Mouse (Mus musculus): ENCODE results near the gene Ccdc181. TPM values are rescaled to one million over a fixed set of nuclear protein-coding genes. Genes with fewer than 3 reads are reported as not detected.
"Not testable (repeated sequence)": the region's sequence is repeated elsewhere in the genome, so short reads cannot be mapped to it uniquely, and the experiment has no call there.

Gene Ccdc181
- total RNA-seq (2021) = 1 to 10 TPM; 7.3 to 9.8 TPM
- long read RNA-seq, experiment 1, transcript Ccdc181-201 (6 exons, 1,909 nt) = major isoform, 6 of 6 reads
- long read RNA-seq, experiment 1, partial matches to known transcripts = 0 of 6 reads
- long read RNA-seq, experiment 1, other reads (novel, unspliced or antisense) = 0 of 6 reads
- long read RNA-seq, experiment 2, transcript Ccdc181-201 (6 exons, 1,909 nt) = major isoform, 5 of 9 reads
- long read RNA-seq, experiment 2, partial matches to known transcripts = 2 of 9 reads
- long read RNA-seq, experiment 2, other reads (novel, unspliced or antisense) = 2 of 9 reads

DNA sequence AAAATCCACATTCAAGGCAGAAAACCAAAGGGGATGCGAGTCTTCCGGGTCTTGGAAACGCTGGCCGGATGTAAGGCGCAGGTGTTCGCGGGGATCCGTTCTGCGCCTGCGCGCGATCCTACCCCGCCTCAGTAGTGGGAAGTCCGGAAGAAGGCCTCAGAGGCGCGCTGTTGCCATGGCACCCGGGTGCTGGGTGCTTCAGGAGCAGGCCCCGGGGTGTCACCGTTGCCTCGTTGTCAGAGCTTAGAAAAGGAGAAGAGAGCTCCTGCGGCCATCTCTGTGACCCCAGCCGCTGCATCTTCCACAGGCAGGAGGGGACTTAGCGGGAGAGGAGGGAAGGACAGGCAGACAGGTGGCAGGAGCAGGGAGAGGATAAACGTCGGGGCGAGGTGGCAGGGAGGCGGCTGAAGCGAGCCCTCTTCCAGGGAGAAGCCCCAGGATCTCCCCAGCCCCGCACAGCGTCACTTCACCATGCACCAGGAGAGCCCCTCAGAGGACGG, at the start of gene Ccdc181:
TSS of gene Ccdc181 (plus strand) at position 131 of the 500 bp plus-strand sequence.
- DNase-seq = peak; percentile 95

DNA sequence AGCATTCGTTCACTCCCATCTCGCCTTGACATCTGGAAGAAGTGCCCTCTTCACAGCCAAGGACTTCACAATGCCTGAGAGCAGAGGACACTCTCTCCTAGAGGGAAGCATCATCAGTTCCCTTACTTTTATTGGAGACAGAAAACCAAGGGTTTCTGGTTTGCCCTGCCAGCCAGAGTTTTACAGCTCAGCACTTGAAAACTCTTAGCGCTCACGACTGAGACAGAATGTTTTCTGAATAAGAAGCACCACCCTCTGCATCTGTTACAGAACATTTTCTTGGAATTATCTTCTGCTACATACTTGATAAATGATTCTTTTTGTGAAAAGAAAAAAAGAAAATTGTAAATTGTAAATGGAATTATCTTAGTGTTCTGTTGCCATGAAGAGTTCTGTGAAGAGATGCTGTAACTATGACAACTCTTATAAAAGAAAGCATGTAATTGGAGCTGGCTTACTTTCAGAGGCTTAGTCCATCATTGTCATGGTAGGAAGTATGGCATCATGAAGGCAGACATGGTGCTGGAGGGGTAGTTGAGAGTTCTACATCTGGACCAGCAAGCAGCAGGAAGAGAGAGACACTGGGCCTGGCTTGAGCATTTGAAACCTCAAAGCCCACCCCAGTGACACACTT, 43.3 kb upstream of the Ccdc181 start:
- not testable (repeated sequence) for DNase-seq

DNA sequence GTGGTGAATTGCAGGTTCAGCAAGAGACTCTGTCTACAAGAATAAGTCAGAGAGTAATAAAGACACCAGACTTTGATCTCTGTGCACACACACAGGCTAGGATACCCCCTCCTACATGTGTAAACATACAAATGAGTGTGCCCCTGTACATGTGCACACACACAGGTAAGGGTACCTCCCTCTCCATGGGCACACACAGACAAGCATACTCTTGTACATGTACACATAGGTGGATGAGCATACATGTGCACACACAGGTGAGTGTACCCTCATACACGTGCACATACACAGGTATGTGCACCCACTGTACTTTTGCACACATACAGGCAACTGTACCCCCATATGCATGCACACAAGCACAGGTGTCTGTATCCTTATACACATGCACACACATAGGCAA, 41.9 kb upstream of the Ccdc181 start:
- DNase-seq = no peak

DNA sequence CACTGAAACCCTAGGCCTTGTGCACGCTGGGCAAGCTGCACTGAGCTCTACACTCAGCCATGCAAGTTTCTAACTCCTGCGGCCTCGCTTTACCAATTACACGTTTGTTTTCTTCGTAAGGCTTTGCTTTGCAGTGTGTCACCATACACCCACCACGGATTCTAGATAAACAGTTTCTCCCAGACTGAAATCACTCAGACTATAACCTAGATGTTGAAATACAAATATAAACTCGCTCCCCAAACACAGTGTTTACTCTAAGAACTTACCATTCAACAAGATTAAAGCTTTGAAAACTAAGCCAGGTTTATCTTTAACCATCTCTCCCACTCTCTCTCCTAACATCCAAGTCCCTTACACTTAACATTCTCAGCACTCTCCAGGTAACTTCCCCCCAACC, 40.3 kb upstream of the Ccdc181 start:
- DNase-seq = no peak

DNA sequence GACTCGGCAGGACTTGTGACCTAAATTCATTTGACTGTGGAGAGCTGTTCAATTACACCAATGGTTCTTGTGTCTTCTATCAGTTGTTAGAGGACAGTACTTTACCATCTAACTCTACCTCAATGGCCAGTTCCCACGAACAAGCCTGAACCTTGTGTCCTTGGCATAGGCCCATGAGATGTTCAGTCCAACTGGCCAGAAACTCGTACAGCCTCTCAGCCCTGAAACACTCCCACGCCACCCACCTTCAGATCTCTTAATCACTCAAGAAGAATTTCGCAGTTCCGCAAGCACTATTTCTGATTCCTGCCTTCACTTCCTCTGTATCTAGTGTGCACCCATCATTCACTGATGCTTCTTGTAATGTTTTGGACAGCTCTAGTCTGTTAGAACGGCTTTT, 39.3 kb upstream of the Ccdc181 start:
- no peak for DNase-seq

DNA sequence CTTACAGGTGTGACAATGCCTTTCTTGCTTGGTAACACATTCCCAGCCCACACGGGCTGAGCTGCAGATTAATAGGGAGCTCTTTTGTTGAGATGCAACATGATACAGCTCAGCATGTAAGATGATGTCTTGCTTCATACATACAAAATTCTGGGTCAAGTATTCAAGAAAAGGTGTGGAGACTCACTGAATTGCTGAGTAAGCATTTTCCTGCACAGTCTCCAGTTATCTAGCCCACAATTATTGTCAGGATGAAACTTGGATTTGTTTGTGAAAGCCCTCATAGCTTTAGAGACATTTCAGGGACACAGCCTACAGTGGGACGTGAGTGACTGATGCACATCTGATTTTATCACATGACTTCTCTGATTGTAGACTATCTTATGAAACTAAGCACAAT, 33.9 kb upstream of the Ccdc181 start:
- no peak for DNase-seq

DNA sequence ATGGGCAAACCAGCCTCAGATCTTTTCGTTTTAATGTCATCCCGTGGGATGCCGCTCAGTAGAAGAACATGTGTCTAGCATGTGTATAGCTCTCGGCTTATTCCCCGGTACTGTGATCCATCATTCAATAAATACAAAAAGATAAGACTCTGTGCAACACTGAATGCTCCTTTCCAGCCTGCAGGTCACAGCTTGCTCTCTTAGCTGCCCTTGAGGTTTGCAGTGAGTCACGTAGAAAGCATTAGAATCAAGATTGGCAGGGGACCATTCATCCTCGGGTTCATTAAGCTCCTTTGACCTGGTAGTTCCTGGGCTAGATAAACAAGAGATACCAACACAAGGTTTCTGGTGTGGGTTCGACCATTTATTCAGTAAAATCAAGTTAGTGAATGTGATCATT, 32.6 kb upstream of the Ccdc181 start:
- peak; percentile 31 for DNase-seq

DNA sequence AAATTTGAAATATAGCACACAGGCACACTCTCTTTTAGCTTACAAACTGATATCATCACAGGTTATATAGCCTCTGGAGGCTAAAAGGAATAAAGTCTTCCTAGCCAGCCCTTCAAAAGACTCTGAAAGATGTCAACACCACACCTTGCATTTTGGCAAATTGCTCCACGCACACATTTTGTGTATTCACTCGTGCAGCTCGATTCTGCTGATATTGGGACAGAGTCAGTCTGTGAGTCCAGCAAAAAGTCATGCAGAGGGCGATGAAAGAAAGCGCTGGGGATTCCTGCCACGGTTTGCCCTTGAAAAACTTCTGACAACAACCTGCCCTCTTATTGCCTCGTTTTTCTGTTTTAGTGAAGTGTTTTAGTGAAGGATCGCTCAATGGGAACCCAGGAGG, 27.9 kb upstream of the Ccdc181 start:
- peak; percentile 25 for DNase-seq

DNA sequence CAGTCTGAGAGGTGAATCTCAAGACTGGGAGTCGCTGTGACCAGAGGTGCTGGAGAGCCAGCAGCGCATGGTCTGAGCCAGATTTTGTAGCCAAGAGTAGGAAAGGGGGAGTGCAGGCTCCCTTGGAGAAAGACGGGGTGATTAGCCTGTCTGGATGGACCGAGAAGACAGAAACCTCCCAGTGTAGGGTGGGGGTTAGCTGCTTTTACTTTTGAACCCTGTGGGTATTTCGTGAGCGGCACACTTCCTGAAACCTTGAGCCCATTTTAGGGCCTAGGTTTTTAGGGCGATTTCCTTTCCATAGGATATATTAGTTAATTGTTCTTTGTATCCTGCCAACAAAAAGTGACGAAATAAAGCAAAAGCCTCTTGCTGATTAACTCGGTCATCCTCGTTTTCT, 27.4 kb upstream of the Ccdc181 start:
- peak; percentile 48 for DNase-seq

DNA sequence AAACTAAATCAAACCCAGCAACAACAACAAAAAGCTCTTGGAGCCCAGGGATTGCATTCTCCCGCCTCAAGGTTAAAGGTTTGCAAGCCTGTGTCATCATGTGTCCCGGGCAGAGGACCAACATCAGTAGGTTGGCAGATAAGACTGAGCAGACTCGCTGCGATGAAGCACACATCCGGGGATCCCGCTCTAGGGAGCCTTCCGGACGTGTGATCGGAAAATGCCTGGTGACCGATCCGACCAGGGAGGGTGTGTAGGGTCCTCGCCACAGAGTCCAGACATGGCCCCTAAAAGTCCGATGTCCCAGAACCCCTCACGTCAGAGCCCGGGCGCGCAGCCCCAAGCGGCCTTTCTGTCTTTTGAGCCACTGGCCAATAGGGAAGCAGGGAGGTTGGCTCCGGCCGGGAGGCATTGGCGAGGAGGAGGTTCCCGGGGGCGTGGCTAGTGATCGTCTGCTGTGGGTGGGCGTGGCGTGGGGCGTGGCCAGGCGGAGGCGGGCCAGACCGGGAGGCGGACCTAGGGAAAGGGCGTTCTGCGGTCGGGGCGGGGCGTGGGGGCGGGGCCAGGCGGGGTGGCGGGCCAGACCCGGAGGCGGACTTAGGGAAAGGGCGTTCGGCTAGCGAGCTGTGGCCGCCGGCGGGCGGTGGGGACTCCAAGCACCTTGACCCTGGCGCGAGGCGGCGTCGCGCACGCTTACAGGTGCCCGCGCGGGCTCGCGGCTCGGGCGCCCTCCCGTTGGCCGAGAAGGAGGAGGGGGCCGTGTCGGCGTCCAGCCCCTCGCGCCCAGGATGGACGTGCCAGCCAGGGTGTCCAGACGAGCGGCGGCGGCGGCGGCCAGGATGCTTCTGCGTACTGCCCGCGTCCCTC, 26.7 kb upstream of the Ccdc181 start, which contains the start of gene Slc19a2:
TSS of gene Slc19a2 (plus strand) at position 582 of the 867 bp plus-strand sequence.
- peak; percentile 99 for DNase-seq

DNA sequence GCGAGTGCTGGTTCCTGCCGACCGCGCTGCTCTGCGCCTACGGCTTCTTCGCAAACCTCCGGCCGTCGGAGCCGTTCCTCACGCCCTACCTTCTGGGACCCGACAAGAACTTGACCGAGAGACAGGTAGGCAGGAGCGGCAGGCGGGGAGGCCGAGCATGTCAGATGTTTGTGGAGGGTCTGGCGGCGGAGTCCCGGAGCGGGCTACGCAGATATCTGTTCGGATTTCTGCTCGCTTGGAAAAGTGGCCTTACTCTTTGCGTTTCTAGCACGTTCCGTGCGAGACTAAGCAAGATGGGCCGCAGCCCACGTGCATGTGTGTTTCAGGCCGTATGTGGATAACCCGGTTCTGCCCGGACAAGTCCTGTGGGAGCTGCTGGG, 26.1 kb upstream of the Ccdc181 start:
- no peak for DNase-seq

DNA sequence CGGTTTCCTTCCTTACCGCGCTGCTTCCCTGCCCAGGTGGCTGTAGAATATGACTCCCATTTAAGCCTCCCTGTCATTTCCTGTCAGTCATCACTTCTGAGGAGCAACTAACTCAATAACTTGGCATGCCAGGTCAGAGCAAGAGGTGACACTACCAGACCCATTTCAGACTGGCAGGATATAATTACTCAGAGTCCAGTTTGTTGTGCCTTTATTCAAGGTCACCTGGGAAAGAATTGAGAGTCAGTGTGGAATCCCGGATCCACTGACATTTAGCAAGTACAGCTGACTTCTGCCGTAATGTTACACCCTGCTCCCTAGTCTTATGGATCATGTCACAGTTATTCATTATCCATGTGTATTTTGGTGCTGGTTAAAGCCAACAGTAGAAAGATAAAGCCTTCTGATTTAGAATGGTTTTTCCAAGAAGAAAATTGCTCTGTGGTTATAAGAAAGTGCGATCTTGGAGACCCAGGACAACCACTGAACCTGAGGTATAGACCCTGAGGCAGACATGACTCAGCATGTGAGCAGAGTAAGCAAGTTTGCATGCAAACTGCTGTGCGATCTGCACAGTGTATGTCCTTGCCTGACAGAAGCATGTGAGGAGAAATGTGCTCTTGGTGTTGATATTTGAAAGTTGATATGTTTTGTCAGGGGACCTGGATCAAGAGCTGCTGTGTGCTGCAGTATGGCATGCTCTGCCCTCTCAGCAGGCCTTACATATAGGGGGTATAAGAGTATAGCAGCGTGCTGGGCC, 24.8 kb upstream of the Ccdc181 start:
- peak; percentile 26 for DNase-seq

DNA sequence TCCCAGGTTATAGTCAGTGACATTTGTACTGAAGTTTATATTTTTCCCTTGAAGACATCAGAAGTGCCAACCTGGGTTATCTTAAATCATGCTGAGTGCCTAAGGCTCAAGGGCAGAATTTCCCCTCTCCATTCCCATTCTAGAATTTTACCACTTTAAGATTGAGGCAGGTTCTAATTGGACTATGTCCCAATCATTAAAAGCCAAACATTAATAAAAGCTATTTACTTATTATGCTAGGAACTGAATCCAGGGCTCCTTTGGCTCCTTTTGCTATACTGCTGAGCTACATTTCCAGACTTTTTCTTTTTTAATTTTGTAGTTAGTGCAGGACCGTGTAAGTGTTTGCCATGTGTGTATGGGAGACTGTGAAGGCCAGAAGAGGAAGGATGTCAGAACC, 23.9 kb upstream of the Ccdc181 start:
- no peak for DNase-seq

DNA sequence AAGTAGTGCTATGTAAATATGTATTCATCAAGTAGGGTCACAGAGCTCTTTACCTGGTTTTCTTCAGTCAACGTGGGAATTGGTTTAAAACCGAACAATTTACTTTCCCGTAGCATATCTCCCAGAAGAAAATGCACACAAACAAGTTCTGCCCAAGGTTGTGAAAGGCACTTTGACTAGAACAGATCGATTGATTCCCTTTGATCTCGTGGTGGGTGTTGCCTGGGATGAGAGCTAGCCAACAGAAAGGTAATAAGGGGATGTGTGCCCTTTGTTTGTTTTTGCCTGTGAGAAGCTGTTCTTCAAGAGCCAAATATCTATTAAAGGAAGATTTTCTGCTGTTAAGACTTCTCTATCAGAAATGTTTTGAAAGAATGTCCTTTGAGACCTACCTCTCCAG, 22.8 kb upstream of the Ccdc181 start:
- DNase-seq = no peak

DNA sequence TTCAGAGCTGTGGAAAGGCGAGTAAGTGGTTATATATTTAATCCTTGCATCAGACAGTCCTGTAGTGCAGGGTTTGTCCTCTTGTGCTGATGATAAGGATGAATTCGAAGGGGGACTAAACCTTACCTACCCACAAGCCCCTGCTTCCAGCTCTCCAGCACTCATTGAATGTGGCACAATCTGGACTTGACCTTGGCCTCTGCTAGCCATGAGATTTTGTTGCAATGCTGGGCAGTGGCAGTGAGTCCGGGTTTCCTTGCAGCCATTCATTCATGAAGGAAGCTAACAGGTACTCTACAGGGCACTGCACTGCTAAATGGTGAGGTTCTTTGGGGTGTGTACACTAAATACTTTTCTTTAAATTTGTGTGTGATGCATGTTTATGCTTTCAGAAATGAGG, 20.5 kb upstream of the Ccdc181 start:
- no peak for DNase-seq

DNA sequence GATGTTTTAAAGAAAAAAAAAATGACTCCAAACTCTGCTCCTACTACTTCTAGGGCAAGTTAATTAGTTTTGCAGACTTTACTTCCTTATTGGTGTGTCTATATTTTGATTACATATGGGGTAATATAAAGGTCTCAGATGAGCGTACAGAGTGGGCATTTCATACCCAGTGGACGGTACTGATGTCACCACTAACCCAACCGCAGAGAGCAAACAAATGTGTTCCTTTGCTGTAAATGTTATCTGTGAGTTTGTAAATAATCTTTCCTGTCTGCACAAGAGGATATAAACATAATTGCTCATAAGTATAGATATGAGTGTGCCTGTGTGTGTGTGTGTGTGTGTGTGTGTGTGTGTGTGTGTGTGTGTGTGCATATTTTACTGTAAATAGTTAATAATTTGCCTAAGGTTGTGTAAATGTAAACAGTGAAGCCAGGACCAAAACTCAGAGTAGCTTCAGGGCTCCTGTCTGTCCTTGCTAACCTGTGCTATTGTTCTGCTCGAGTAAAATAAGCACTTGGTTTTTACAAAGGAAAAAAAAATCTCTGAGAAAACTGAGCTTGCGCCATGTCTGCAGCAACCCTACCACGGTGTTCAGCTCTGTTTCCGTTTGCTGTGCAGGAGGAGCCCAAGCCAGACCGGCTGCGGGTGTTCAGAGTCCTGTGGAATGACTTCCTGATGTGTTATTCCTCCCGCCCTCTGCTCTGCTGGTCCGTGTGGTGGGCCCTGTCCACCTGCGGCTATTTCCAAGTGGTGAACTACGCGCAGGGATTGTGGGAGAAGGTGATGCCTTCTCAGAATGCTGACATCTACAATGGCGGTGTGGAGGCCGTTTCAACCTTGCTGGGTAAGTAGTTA, 15.0 kb upstream of the Ccdc181 start:
- DNase-seq = no peak

DNA sequence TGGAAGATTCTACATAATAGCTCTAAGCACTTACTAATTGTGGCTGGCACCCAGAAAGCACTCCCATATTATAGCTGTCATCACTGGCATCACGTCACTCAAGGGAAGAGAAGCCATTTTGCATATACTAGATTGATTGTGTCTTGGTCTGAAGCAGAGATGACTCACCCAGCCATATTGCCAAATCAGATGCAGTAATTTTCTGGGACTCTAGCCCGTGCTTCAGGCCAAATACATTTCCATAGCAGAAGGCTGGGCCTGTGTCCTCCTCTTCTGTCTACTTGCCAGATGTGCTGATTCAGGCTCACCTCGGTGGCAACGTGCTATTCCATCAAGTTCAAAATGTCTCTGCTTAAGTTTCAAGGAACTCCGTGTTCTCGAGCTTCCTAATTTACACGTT, 13.8 kb upstream of the Ccdc181 start:
- peak; percentile 69 for DNase-seq

DNA sequence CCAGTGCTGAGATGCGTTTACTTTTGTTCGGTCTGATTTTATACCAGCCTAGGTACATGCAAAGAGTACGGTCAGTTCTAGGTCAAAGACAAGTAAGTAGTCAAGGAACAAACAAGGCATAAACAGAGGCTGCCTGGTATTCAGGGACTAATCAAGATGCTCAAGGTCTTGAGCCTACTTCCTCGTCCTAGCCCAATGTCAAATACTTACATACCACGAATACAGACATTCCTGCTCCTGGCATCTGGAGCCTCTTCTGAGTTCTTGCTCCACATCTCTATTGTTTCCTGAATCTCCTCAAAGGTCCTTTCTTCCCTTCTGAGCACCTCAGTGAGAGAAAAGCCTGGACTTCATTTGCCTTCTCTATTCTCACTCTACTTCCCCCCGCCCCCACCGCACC, 4.4 kb upstream of the Ccdc181 start:
- DNase-seq = no peak

DNA sequence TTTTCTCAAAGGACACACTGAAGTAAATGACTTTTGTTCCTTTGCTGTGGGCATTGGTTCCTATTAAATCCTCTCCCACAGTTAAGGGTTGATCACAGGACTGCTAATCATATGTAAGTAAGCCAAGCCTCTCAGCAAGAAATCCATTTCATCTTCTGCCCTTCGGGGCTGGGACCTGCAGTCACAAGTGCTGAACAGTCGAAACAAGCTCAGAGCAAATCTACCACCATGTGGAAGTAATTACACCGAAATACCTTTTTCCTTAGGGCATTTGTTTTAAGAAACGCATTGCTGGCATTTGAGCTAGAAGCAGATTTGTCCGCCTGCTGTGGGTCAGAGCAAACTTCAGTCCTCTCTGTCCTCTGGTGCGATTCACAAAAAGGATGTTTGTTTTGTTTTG, 1.7 kb upstream of the Ccdc181 start:
- no peak for DNase-seq

DNA sequence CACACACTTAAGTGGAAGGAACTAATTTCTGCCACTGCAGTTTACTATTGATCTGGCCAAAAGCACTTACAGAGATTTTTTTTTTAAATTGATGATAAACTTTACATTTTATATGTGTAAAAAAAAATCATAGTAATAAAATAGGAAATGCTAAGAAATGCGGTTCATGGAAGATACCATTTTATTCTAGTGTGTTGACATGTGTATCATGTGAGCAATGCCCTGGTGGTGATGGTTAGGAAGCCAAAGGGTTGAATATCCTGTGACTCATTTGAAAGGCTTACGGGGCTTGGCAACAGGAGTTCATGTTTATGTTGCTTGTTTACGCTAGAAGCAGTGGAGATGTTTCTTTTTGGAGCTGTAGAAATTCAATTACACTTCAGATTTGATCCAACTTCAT, 1.2 kb downstream of the Ccdc181 start:
- DNase-seq = no peak

DNA sequence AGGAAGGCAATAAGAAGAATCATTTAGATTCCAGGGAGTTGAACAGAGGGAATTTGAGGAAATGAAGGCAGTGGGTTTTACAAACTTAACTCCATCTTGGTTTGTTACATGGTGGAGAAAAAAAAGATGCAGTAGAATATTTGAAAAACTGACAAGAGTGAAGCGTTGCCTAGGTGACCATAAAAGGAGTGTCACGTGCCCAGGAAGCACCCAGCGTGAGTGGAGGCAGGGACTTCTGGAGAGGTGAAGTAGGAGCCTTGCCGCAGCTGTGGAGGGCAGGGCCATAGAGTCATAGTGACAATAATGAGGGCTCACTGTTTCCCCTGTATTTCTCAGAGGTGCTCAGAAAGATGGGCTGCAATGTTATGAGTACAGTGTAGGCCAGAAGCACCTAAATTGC, 3.9 kb downstream of the Ccdc181 start:
- DNase-seq = no peak
